Mouse (Mus musculus): ENCODE measurements at regions not wholly inside any gene's neighbourhood (a gene's known extent, or its start where the extent isn't known, plus 50 kb on each side); places are given as distances from the start of the nearest gene placed in this dataset.
"Not testable (repeated sequence)": the region's sequence is repeated elsewhere in the genome, so short reads cannot be mapped to it uniquely, and the experiment has no call there.

DNA sequence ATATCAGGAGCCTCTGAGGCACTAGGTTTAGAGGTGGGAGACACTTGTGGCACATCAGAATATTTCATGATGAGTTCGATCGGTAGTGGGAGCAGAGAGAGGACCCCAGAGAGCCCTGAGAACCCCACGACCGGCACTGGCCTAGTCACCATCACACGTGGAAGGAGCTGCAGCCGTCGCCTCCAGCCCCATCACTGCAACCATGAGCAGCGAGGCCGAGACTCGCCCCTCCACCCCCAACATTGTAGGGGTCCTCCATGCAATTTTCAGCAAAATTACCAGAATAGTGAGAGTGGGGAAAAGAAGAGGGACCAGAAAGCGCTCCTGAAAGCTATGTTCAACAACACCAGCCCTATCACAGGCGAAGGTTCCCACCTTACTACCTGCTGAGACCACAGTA is 297.0 kb downstream of the Edem1 start:
- DNase-seq (ENCODE audit: extremely low spot score, low read depth, low spot score): no peak

GRCm38 (mm10) chr6:109127203-109127602 is 298.8 kb downstream of the Edem1 start:
- no peak for DNase-seq (ENCODE audit: extremely low spot score, low read depth, low spot score)

DNA sequence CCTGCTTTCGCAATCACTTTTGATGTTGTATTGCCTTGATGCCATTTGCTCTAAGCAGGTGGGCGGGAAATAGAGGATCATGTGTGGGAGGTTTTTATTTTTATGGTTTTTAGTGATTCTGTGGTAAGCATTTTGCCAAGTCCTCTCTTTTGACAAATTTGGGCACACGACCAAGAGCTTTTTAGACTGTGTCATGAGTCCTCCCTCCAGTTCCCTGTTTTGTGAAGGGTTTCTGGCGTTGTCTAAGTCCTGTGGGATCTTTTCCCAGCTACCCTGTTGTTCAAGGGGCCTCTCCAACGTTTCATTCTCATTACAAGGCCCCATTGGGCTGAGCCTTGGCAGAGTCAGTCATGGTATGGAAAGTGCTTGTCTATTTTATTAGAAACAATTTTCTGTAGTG is 317.7 kb downstream of the Edem1 start:
- DNase-seq (ENCODE audit: extremely low spot score, low read depth, low spot score): no peak

- DNase-seq (ENCODE audit: extremely low spot score, low read depth, low spot score): no peak
Measured at GRCm38 (mm10) chr6:109149043-109149442, 320.6 kb downstream of the Edem1 start.

GRCm38 (mm10) chr6:109150023-109150911 is 321.8 kb downstream of the Edem1 start:
- DNase-seq (ENCODE audit: extremely low spot score, low read depth, low spot score): peak; percentile 67

GRCm38 (mm10) chr6:109150912-109151256 is 322.4 kb downstream of the Edem1 start:
- DNase-seq (ENCODE audit: extremely low spot score, low read depth, low spot score): no peak

DNA sequence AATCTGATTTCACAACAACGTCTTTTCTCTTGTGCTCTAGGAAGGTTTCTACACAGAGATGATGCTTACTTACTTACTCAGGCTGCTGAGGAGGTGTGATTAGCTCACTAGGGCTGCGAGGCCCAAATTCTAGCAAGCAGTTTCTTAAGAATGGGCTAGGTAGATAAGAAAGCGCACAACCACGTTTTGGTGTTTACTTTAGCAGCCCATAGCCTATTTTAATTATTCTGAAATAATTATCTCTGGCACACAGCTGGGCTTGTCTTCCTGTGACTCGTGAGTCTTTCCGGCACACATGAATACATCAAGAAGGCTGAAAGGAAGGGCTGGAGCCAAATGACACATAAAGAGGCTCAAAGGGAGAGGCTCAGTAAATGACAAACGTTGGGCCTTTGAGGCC is 325.2 kb downstream of the Edem1 start:
- no peak for DNase-seq (ENCODE audit: extremely low spot score, low read depth, low spot score)

DNA sequence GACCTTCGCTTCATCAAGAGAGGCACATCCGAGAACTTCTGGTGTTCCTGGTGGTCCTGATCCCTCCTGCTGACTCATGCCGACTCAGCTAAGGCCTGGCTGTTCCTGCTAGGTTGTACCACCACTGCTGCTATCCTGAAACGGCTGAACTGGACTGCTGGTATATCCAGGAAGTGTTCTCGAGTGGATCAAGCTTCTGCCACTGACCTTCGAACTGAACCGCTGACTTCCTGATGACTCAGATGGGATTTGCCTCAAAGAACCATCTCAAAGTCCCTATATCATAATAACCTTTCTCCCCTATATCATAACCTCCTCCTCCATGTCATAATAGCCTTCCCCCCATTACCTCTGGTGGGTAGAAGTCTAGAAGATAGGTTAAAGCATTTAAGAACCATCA is 331.1 kb downstream of the Edem1 start:
- DNase-seq (ENCODE audit: extremely low spot score, low read depth, low spot score): no peak

DNA sequence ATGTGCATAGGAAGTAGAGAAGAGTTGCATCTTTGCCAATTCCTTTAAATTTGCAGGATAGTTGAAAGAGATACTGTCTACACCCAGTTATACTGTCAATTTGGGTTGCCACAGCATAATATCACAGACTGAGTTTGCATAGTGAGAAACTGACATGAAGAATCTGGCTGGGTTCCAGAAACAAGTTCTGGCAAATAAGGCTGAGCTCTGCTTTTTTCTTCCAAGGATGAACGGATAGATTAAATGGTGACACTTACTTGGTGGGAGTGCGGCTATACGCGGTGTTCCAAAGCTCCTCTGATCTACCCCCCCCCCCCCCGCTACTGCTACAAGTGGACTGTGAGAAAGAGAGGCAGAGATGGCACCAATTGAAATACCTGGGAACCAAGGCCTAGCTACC is 339.0 kb downstream of the Edem1 start:
- no peak for DNase-seq (ENCODE audit: extremely low spot score, low read depth, low spot score)

DNA sequence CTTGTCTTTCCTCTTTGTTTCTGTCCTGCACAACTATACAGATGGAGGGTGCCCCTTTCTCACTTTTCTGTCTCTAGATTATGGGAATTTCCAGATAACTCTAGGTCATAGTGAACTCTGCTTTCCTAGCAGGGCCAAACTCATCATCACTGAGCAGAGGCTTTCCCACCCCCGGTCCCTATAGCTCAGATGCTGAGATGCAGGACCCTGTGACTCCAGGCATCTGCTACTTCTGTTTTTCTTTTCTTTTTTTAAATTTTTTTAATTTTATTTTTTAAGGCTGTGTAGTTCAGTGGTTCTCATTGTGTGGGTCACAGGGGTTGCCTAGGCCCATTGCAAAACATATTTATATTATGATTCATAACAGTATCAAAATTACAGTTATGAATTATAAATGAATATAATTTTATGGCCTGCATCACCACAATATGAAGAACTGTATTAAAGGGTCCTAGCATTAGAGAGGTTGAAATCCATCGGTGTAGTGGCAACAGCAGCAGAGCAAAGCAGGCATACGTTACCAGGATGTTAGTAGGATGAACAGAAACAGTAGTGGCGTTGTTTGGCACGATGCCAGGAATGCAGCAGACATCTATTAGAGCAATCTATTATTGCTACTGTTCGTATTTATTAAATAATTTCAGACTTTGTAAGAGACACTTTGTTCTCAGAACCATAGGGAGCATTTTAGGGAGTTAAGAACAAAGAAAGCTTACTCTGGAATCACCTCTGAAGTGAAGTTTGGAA is 343.8 kb downstream of the Edem1 start:
- no peak for DNase-seq (ENCODE audit: extremely low spot score, low read depth, low spot score)

- no peak for DNase-seq (ENCODE audit: extremely low spot score, low read depth, low spot score)
Measured at GRCm38 (mm10) chr6:109173015-109173414, 344.6 kb downstream of the Edem1 start.

DNA sequence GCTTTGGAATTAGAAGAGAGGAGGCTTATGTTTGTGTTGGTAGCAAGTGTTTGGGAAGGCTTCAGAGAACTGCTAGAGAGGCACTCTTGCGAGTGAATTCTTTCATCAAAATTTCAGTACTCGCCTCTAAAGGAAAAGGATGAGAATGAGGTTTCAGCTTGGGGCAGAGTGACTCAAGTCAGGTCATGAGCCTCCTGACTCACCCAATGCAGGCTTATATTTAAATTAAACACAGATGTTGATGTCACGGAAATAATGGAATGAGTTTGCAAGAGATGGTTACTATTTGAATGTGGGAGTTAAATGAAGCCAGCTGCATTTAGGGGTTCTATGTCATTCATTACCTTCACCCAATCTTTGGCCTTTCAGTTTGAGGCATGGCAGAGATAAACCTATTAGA is 348.4 kb downstream of the Edem1 start:
- peak; percentile 6 for DNase-seq (ENCODE audit: extremely low spot score, low read depth, low spot score)

- DNase-seq (ENCODE audit: extremely low spot score, low read depth, low spot score): no peak
Measured at GRCm38 (mm10) chr6:109182878-109183277, 354.4 kb downstream of the Edem1 start.

- not testable (repeated sequence) for DNase-seq (ENCODE audit: extremely low spot score, low read depth, low spot score)
Measured at GRCm38 (mm10) chr6:109193061-109193460, 364.6 kb downstream of the Edem1 start.

GRCm38 (mm10) chr6:109193603-109194002 is 365.2 kb downstream of the Edem1 start:
- no peak for DNase-seq (ENCODE audit: extremely low spot score, low read depth, low spot score)

- no peak for DNase-seq (ENCODE audit: extremely low spot score, low read depth, low spot score)
Measured at GRCm38 (mm10) chr6:109209699-109210098, 381.3 kb downstream of the Edem1 start.

- no peak for DNase-seq (ENCODE audit: extremely low spot score, low read depth, low spot score)
Measured at GRCm38 (mm10) chr6:109230391-109230790, 401.9 kb downstream of the Edem1 start.

DNA sequence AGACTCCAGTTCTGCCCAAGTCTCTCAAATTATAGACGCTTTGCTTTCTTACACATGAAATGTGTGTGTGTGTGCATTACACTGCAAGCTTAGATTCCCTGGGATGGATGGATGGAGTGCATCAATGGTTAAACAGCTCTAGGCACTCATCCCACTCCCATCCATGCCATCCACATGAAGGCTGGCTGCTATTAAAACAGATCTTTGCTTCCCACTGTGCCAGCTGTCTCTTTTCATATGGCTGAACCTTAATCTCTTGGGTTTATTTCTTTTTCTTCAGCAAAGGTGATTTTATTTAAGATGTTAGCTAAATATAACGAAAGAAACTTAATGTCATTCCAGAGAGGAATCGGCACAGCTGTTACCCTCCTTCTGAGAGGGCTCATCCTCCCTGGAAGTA is 405.0 kb downstream of the Edem1 start:
- no peak for DNase-seq (ENCODE audit: extremely low spot score, low read depth, low spot score)

GRCm38 (mm10) chr6:109245666-109246065 is 417.2 kb downstream of the Edem1 start:
- DNase-seq (ENCODE audit: extremely low spot score, low read depth, low spot score): no peak

DNA sequence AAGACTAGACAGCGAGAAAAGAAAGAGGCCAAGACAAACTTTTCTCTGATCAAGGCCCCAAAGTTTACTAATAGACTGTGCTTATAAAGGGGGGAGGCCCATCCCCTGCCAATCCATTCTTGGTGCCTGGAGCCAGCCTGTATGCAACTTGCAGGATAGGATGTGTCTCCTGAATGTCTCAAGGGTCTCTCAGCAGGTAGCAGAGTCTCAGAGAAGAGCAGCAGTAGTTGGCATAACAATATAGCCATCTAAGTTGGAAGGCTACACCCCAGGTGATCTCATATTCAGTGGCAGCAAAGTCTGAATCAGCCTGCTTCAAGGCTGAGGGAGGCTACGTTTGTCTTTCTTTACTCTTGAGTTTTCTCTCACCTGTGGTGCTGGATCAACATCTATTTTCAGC is 418.1 kb downstream of the Edem1 start:
- DNase-seq (ENCODE audit: extremely low spot score, low read depth, low spot score): not testable (repeated sequence)
